Mouse (Mus musculus): ENCODE data around the gene Vps4b.
"Not testable (repeated sequence)": the region's sequence is repeated elsewhere in the genome, so short reads cannot be mapped to it uniquely, and the experiment has no call there.

The Vps4b gene

GRCm38 (mm10) chr1:106752013-106752412 is 44.5 kb downstream of the Vps4b start:
- no peak for DNase-seq (ENCODE audit: low spot score)

- DNase-seq (ENCODE audit: low spot score): no peak
Measured at GRCm38 (mm10) chr1:106750656-106751055, 45.9 kb downstream of the Vps4b start.

GRCm38 (mm10) chr1:106748555-106749315 is 47.8 kb downstream of the Vps4b start:
- DNase-seq (ENCODE audit: low spot score): no peak

GRCm38 (mm10) chr1:106742980-106743379 is 53.5 kb downstream of the Vps4b start:
- DNase-seq (ENCODE audit: low spot score): no peak

GRCm38 (mm10) chr1:106740735-106741134 is 55.8 kb downstream of the Vps4b start:
- no peak for DNase-seq (ENCODE audit: low spot score)

- no peak for DNase-seq (ENCODE audit: low spot score)
Measured at GRCm38 (mm10) chr1:106739810-106740209, 56.7 kb downstream of the Vps4b start.

- peak; percentile 40 for DNase-seq (ENCODE audit: low spot score)
Measured at GRCm38 (mm10) chr1:106738092-106738491, 58.4 kb downstream of the Vps4b start.

- no peak for DNase-seq (ENCODE audit: low spot score)
Measured at GRCm38 (mm10) chr1:106736211-106736610, 60.3 kb downstream of the Vps4b start.

- peak; percentile 77 for DNase-seq (ENCODE audit: low spot score)
Measured at GRCm38 (mm10) chr1:106735586-106735985, 60.9 kb downstream of the Vps4b start.

- no peak for DNase-seq (ENCODE audit: low spot score)
Measured at GRCm38 (mm10) chr1:106722061-106722460, 74.5 kb downstream of the Vps4b start.

- not testable (repeated sequence) for DNase-seq (ENCODE audit: low spot score)
Measured at GRCm38 (mm10) chr1:106717736-106718135, 78.8 kb downstream of the Vps4b start.

- DNase-seq (ENCODE audit: low spot score): peak; percentile 87
Measured at GRCm38 (mm10) chr1:106717071-106717601, 79.4 kb downstream of the Vps4b start.

- DNase-seq (ENCODE audit: low spot score): no peak
Measured at GRCm38 (mm10) chr1:106716141-106716540, 80.4 kb downstream of the Vps4b start.

GRCm38 (mm10) chr1:106715111-106716083 is 81.1 kb downstream of the Vps4b start:
- DNase-seq (ENCODE audit: low spot score): no peak

- DNase-seq (ENCODE audit: low spot score): peak; percentile 63
Measured at GRCm38 (mm10) chr1:106714530-106714981, 82.0 kb downstream of the Vps4b start.
